Mouse (Mus musculus) erythroid progenitor cell, adult 5-6 weeks (primary cell): ENCODE results near the gene Gm9758. TPM values are rescaled to one million over a fixed set of nuclear protein-coding genes. Genes with fewer than 3 reads are reported as not detected.
"Not testable (repeated sequence)": the region's sequence is repeated elsewhere in the genome, so short reads cannot be mapped to it uniquely, and the experiment has no call there.

Source experiments
- ATAC-seq: replicated peaks from 2 replicates; pipeline ENCODE4 v1.8.0; 2016; ENCODE audit warnings: moderate number of reproducible peaks, mild to moderate bottlenecking, moderate TSS enrichment, inconsistent platforms; ENCODE audit not compliant: poor library complexity, low FRiP score, severe bottlenecking
- total RNA-seq, 2 experiments: library from RNA; stranded (forward) in 1 of 2; stranded (reverse) in 1 of 2; fragments of 150-400 nt in 1 of 2; fragments of 186-747, 209-891 nt in 1 of 2; gene quantifications; 2 replicates each; pipeline versions ENCODE4 v1.2.3 to v1.2.4; 2015 to 2017; ENCODE audit warnings: low replicate concordance in 2 of 2

Gm9758 gene
- total RNA-seq (2015; ENCODE audit: low replicate concordance): not detected in 2 replicates
- not detected in 2 replicates for total RNA-seq (2017; ENCODE audit: low replicate concordance)

DNA sequence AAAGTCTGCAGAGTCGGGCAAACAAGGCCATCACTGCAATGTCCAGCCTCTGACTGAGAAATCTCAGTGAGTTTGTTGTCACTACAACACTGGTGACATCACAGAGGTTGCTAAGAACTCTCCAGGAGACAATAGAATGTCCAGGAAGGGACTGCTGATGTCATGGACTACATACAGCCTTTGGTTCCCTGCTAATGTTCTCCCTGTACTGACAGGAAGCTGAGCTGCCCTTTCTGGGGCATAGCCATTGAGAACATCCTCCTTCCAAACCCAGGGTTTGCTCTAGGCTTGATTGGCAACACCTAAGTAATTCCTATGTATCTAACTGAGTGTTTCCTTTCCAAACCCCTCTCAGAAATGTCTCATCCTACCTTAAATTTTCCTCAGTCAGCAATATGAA lies at the start of gene Gm9758:
Gene Gm9758, minus strand, starts transcription at position 101 of the 400 bp plus-strand sequence.
- ATAC-seq: not testable (repeated sequence)

DNA sequence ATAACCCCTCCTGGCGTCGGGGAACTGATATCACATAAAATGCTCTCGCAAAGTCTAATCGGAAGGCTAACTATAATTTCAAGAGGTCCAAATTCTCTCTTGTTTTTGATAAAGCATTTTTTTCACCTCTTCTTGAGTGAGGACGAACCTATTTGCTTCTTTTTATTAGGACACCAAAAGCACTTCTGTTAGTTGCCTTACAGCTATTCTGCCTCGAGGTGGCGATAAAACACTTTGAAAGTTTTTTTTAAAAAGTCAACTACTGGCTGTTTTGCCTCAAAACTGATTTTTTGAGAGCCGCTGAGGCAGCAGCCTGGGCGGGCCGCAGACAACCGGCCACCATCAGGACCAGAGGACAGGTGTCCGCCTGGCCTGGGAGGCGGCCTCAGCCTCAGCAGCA lies 49.1 kb upstream of the Gm9758 start:
- ATAC-seq: not testable (repeated sequence)

DNA sequence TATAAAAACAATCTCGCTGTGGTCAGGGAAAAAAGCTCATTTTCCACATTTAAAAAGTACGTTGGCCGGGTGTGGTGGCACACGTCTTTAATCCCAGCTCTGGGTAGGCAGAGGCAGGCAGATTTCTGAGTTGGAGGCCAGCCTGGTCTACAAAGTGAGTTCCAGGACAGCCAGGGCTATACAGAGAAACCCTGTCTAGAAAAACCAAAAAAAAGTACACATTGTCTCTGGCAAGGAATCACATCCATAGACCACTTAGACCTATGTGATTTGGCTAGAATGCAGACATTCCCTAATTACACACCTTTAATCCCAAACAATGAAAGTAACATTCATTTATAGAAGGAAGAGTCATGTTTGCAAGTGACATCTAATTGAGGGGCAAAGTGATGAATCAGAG lies 46.8 kb upstream of the Gm9758 start:
- ATAC-seq: not testable (repeated sequence)

DNA sequence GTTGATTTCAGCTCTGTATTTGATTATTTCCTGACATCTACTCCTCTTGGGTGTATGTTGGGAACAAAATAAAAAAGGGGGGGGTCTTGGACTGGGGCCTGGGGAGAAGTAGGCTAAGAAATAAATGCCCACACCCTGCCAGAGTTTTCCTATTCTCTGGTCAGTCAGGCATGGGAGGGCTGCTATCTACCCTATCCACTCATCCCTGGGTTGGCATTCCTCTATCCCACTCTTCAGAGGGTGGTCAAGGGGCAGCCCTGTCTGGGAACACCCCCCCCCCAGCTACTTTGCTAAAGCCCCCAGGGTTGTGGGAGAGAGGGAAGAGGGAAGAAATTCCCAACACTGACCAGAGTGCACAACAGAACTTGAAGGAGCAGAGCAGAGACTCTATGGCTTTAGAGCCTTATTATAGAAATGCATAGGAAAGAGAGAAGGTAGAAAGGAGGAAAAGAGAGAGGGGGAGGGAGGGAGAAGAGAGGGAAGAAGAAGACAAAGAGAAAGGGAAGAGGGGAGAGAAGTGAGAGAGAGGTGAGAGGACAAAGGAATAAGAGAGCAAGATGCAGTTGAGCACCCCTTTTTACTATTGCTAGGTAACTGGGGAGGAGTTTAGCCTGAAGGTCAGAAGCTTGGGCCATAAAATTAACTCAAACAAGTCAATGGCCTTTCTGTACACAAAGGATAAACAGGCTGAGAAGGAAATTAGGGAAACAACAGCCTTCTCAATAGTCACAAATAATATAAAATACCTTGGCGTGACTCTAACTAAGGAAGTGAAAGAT lies 41.4 kb upstream of the Gm9758 start:
- ATAC-seq: not testable (repeated sequence)

DNA sequence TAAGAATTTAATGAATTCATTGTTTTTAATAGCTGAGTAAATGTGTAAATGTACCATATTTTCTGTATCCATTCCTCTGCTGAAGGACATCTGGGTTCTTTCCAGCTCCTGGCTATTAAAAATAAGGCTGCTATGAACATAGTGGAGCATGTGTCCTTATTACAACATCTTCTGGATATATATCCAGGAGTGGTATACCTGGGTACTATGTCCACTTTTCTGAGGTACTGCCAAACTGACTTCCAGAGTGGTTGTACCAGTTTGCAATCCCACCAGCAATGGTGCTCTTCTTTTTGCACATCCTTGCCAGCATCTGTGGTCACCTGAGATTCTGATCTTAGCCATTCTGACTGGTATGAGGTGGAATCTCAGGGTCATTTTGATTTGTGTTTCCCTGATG lies 38.9 kb upstream of the Gm9758 start:
- not testable (repeated sequence) for ATAC-seq

DNA sequence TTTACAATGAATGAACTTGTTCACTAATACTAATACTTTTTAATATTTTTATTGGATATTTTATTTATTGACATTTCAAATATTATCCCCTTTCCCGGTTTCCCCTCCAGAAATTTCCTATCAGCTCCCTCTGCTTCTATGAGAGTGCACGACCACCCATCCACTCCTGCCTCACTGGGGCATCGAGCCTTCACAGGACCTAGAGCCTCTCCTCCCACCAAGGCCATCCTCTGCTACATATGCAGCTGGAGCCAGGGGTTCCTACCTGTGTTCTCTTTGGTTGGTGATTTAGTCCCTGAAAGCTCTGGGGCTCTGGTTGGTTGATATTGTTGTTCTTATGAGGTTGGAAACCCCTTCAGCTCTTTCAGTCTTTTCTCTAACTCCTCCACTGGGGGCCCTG lies 38.0 kb upstream of the Gm9758 start:
- ATAC-seq: not testable (repeated sequence)

DNA sequence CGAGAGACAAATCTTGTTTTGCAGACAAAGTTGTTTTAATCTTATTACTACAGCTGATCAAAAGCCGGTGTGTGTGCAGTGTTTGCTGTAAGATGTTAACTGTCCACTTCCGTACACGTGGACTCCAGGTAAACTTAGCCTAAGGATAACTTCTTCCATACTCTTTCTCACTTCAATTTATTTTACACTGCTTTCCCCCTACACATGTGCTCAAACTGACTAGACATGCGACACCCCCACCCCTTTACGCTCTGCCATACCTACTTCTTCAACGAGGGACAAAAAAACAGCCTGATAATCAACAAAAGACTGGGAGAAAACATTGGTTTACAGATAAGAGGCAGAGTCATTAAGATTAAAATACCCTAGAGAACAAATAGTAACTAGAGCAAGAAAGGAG lies 37.1 kb upstream of the Gm9758 start:
- ATAC-seq: not testable (repeated sequence)

DNA sequence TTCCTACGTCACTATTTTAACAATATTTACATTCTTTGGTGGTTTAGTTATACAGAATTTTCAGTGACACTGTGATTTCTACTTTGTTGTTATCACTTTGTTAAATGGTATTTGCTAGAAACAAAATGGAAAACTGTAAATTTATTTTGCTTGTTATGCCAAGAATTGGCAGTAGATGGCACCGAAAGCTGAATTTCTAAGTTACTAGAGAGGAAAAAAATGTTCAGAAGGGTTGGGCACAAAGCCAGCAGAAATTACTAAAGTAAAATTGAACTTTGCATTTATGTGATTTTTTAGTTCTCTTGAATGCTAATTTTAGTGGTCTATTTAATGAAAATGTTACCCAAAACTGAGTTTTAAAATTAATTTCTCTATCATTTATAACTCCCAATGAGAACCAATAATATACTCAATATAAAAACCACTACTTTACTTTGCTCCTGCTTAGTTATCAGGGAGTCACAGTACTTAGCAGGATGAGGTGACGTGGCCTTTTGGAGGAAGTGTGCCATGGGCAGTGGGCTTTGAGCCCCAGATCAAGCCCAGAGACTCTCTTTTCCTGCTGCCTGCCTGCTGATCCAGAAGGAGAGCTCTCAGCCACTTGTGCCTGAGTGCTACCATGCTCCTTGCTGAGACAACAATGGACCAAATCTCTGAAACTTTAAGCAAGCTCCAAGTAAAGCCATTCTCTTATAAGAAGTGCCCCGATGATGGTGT lies 32.9 kb upstream of the Gm9758 start:
- not testable (repeated sequence) for ATAC-seq

DNA sequence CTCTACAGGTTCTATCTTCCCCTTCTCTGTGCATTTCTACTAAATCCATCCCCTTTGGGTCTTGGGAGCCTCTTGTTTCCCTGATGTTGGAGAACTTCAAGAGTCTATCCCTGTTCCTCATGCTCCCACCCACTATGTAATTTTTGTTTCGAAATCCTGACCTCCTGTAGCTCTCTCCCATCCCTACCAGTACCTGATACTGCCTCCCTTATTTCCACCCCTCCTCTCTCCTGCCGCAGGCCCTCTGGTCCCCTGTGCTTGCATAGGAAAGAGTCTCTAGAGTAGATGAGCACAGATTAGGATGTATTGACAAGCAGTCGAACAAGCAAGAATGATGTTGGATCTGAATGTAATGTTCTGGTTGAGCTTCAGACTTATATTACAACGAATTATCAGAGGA lies 30.8 kb upstream of the Gm9758 start:
- ATAC-seq: not testable (repeated sequence)

DNA sequence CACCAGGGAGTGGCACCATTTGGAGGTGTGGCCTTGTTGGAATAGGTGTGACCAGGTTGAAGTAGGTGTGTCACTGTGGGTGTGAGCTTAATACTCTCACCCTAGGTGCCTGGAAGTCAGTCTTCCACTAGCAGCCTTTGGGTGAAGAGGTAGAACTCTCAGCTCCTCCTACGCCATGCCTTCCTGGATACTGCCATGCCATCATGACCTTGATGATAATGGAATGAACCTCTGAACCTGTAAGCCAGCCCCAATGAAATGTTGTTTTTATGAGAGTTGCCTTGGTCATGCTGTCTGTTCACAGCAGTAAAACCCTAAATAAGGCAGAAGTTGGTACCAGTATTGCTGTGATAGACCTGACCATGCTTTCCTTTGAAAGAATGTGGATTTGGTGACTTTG lies 26.3 kb upstream of the Gm9758 start:
- ATAC-seq: not testable (repeated sequence)

DNA sequence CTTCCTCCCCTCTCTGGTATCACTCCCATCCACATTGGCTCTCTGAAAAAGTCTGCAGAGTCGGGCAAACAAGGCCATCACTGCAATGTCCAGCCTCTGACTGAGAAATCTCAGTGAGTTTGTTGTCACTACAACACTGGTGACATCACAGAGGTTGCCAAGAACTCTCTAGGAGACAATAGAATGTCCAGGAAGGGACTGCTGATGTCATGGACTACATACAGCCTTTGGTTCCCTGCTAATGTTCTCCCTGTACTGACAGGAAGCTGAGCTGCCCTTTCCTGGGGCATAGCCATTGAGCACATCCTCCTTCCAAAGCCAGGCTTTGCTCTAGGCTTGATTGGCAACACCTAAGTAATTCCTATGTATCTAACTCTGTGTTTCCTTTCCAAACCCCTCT lies 23.6 kb upstream of the Gm9758 start, which contains the start of gene Speer4e:
Gene Speer4e, minus strand, starts transcription at position 101 of the 400 bp plus-strand sequence.
- ATAC-seq: not testable (repeated sequence)

DNA sequence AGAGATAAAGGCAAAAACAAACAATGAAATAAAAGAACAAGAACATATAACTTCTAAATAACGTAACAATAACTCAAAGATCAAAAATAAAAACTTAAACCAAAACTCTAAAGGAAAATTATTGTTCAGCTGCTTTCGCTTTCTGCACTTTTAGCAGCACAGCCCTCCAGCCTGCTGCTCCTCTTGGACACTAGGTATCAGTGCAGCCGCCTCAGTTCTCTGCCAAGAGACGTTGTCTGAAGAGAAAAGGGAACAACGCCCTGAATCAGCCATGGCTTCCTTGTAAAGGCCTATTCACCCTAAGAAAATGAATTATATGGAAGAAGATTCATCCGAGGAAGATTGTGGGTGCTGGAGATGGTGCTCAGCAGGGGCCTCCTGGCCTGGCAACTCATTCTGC lies 19.0 kb upstream of the Gm9758 start:
- ATAC-seq: not testable (repeated sequence)

DNA sequence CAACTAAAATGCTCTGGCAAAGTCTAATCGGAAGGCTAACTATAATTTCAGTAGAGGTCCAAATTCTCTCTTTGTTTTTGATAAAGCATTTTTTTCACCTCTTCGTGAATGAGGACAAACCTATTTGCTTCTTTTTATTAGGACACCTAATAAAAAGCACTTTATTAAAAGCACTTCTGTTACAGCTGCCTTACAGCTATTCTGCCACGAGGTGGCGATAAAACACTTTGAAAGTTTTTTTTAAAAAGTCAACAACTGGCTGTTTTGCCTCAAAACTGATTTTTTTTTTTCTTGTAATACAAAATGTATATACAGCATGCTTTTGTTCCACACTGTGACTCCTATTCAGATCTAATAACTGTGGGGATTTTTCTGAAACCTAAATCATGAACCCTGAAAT lies 12.3 kb upstream of the Gm9758 start:
- not testable (repeated sequence) for ATAC-seq

DNA sequence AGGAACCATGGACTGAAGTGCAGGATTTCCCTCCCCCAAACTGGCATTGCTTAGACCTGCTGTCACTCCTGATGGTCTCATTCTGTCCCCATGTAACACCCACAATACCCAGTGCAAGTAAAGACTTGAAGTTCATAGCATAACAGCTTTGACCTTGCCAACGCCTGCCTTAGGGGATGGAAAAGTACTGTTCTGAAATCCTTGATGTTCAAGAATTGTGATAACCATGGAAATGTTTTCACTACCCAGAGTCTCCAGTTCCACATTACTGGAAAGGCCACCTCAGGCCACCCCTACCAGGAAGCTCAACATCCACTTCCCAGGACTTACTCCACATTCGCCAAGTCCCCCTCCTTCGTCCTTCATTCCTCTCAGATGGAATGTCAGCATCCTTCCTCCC lies 338 bp downstream of the Gm9758 start:
- not testable (repeated sequence) for ATAC-seq

DNA sequence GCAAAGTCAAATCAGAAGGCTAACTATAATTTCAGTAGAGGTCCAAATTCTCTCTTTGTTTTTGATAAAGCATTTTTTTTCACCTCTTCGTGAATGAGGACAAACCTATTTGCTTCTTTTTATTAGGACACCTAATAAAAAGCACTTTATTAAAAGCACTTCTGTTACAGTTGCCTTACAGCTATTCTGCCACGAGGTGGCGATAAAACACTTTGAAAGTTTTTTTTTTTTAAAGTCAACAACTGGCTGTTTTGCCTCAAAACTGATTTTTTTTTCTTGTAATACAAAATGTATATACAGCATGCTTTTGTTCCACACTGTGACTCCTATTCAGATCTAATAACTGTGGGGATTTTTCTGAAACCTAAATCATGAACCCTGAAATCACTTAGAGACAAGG lies 11.2 kb downstream of the Gm9758 start:
- not testable (repeated sequence) for ATAC-seq

DNA sequence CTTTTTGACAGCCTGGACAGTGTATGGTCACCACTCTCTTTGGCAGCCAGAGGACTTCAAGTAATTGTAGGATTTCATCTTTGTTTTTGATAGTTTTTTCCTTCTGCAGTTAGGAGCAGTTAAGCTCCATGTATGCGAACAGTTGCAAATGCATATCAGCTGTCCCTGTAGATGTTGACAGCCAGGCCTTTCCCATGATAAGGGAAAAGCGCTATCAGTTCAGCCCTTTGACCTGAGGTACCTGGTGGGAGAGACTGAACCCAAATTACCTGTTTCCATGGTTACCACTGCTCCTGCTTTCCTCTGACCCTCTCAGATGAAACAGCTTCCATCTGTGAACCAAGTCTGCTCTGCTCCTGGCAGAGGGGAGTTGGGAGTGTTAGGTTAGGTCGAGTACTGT lies 22.5 kb downstream of the Gm9758 start:
- no peak for ATAC-seq

DNA sequence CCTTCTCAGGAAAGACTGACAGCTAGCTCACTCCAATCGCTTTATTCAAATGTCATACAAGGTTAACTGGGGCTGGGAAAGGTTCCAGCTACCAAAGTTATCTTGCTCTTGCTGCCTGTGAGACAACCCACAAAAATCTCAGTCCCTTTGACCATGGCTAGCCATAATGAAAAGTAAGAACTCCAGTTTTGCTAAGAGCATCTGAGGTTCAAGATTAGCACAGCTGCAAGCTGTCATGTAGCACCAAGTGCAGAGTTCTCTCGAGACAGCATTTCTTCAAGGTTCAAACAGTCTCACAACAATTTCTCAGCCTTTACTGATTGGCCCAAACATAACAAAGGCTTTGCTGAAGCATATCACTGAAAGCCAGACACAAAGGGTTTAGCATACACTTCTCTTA lies 29.4 kb downstream of the Gm9758 start:
- ATAC-seq: not testable (repeated sequence)
